Mouse (Mus musculus) intestine, embryonic 15.5 days (tissue): ENCODE results near the gene Tmprss6. TPM values are rescaled to one million over a fixed set of nuclear protein-coding genes. Genes with fewer than 3 reads are reported as not detected.

Experiments
- ATAC-seq: fragments of 200-750 bp; cut with Nextera tagmentation; 2 replicates; pipeline ENCODE4 v1.8.0; 2017; ENCODE audit warnings: moderate TSS enrichment, moderate library complexity
- H3K27ac ChIP-seq: fragments of 300-500 bp; sonication (generic); 2 replicates; pipeline ENCODE4 v1.5.1; 2015; ENCODE audit warnings: mild to moderate bottlenecking, inconsistent platforms
- H3K27me3 ChIP-seq: fragments of 300-500 bp; sonication (generic); replicated peaks from 2 replicates; pipeline ENCODE4 v1.6.1; 2015; ENCODE audit warnings: inconsistent platforms
- H3K36me3 ChIP-seq: fragments of 300-500 bp; sonication (generic); 2 replicates; pipeline ENCODE4 v1.6.1; 2015; ENCODE audit warnings: inconsistent platforms
- H3K4me1 ChIP-seq: fragments of 300-500 bp; sonication (generic); replicated peaks from 2 replicates; pipeline ENCODE4 v1.6.1; 2015; ENCODE audit warnings: inconsistent platforms
- H3K4me2 ChIP-seq: fragments of 300-500 bp; sonication (generic); replicated peaks from 2 replicates; pipeline ENCODE4 v1.6.1; 2015; ENCODE audit warnings: mild to moderate bottlenecking, inconsistent platforms
- H3K4me3 ChIP-seq: fragments of 300-500 bp; sonication (generic); replicated peaks from 2 replicates; pipeline ENCODE4 v1.5.1; 2015; ENCODE audit warnings: inconsistent platforms
- H3K9ac ChIP-seq: fragments of 300-500 bp; sonication (generic); 2 replicates; pipeline ENCODE4 v1.6.1; 2015; ENCODE audit warnings: inconsistent platforms
- H3K9me3 ChIP-seq: fragments of 300-500 bp; sonication (generic); 2 replicates; pipeline ENCODE4 v1.6.1; 2016; ENCODE audit warnings: inconsistent platforms
- whole genome bisulfite sequencing: fragments of 180-500 bp; shearing (Covaris S2); methylation state at CpG from one replicate; pipeline ENCODE4 v1.1.7; 2015; 5-methylcytosine and 5-hydroxymethylcytosine counted together
- polyA plus RNA-seq: library from polyadenylated mRNA; unstranded; fragments of >200 nt; fragmentation: Nextera tagmentation; extraction: Ambion mirVana; gene quantifications from 2 replicates; pipeline ENCODE4 v1.2.1, GENCODE M21; 2015

The Tmprss6 gene
- polyA plus RNA-seq, 1 experiment from 2014 or later, result 0.39 TPM

- WGBS, result 52% methylated on average over 7 of the region's 7 CpGs
- Histone ChIP-seq H3K36me3 (no peaks in the 10 kb centered on the region), H3K4me2 (no peak overlapping the region), H3K27ac (no peak overlapping the region), H3K27me3 (no peaks in the 10 kb centered on the region), H3K4me1 (no peaks in the 10 kb centered on the region), H3K9me3 (no peaks in the 10 kb centered on the region), H3K4me3 (no peak overlapping the region), H3K9ac (no peak overlapping the region)
- no peak for ATAC-seq
These were observed 12.4 kb downstream of the Tmprss6 start for GRCm38 (mm10) chr15:78456051-78456450.

GRCm38 (mm10) chr15:78455168-78455567, 13.3 kb downstream of the Tmprss6 start:
- 58% methylated on average over 4 of the region's 4 CpGs for WGBS
- Histone ChIP-seq H3K9ac (no peak overlapping the region), H3K36me3 (no peaks in the 10 kb centered on the region), H3K9me3 (no peaks in the 10 kb centered on the region), H3K4me2 (no peak overlapping the region), H3K27ac (no peak overlapping the region), H3K4me1 (no peaks in the 10 kb centered on the region), H3K27me3 (no peaks in the 10 kb centered on the region), H3K4me3 (no peak overlapping the region)
- no peak for ATAC-seq

GRCm38 (mm10) chr15:78452929-78453328, 15.5 kb downstream of the Tmprss6 start:
- Histone ChIP-seq H3K4me3 (no peak overlapping the region), H3K36me3 (no peaks in the 10 kb centered on the region), H3K9me3 (no peaks in the 10 kb centered on the region), H3K4me1 (peaks cover 11% of the 10 kb centered on the region; the same call in 1 of the 2 replicates), H3K27ac (no peak overlapping the region), H3K4me2 (no peak overlapping the region), H3K27me3 (no peaks in the 10 kb centered on the region), H3K9ac (no peak overlapping the region)
- WGBS, result 79% methylated on average over 3 of the region's 3 CpGs
- no peak for ATAC-seq

GRCm38 (mm10) chr15:78451201-78451600, 17.2 kb downstream of the Tmprss6 start:
- no peak for ATAC-seq
- no peaks in the 10 kb centered on the region for H3K9me3 ChIP-seq
- no peaks in the 10 kb centered on the region for H3K27me3 ChIP-seq
- H3K36me3 ChIP-seq, result no peaks in the 10 kb centered on the region
- 75% methylated on average over 2 of the region's 2 CpGs for WGBS
- no peak overlapping the region for H3K27ac ChIP-seq
- H3K4me3 ChIP-seq, result no peak overlapping the region
- H3K4me2 ChIP-seq, result no peak overlapping the region
- no peak overlapping the region for H3K9ac ChIP-seq
- H3K4me1 ChIP-seq, result peaks cover 11% of the 10 kb centered on the region; the same call in 1 of the 2 replicates

- Histone ChIP-seq H3K9me3 (no peaks in the 10 kb centered on the region), H3K27me3 (no peaks in the 10 kb centered on the region; the same call in 1 of the 2 replicates), H3K27ac (no peak overlapping the region), H3K9ac (no peak overlapping the region), H3K4me1 (peaks cover 11% of the 10 kb centered on the region; the same call in 1 of the 2 replicates), H3K4me3 (no peak overlapping the region), H3K36me3 (no peaks in the 10 kb centered on the region), H3K4me2 (no peak overlapping the region)
- 82% methylated on average over 6 of the region's 6 CpGs for WGBS
- ATAC-seq, result no peak
These were observed 18.0 kb downstream of the Tmprss6 start for GRCm38 (mm10) chr15:78450419-78450768.

GRCm38 (mm10) chr15:78449694-78450418, 18.6 kb downstream of the Tmprss6 start:
- no peak overlapping the region for H3K4me3 ChIP-seq
- H3K4me2 ChIP-seq, result no peak overlapping the region
- no peaks in the 10 kb centered on the region for H3K36me3 ChIP-seq
- no peaks in the 10 kb centered on the region for H3K9me3 ChIP-seq
- no peak for ATAC-seq
- no peak overlapping the region for H3K27ac ChIP-seq
- peaks cover 11% of the 10 kb centered on the region; the same call in 1 of the 2 replicates for H3K4me1 ChIP-seq
- no peak overlapping the region for H3K9ac ChIP-seq
- H3K27me3 ChIP-seq, result no peaks in the 10 kb centered on the region; the same call in 1 of the 2 replicates
- WGBS, result 39% methylated on average over 7 of the region's 7 CpGs

- H3K27ac ChIP-seq, result no peak overlapping the region
- H3K9ac ChIP-seq, result no peak overlapping the region
- peaks cover 11% of the 10 kb centered on the region; the same call in 1 of the 2 replicates for H3K4me1 ChIP-seq
- WGBS, result 50% methylated on average over 6 of the region's 6 CpGs
- no peak overlapping the region for H3K4me3 ChIP-seq
- no peak overlapping the region for H3K4me2 ChIP-seq
- ATAC-seq, result no peak
- H3K36me3 ChIP-seq, result no peaks in the 10 kb centered on the region
- no peaks in the 10 kb centered on the region for H3K9me3 ChIP-seq
- H3K27me3 ChIP-seq, result no peaks in the 10 kb centered on the region; the same call in 1 of the 2 replicates
These were observed 19.3 kb downstream of the Tmprss6 start for GRCm38 (mm10) chr15:78449131-78449530.

- Histone ChIP-seq H3K4me3 (peak overlapping the region; percentile 33), H3K9ac (peak overlapping the region; percentile 44), H3K27ac (peak overlapping the region; percentile 88), H3K36me3 (no peaks in the 10 kb centered on the region), H3K4me2 (peak overlapping the region; percentile 76), H3K27me3 (peaks cover under 1% of the 10 kb centered on the region; the same call in 1 of the 2 replicates), H3K4me1 (peaks cover 11% of the 10 kb centered on the region; the same call in 1 of the 2 replicates), H3K9me3 (no peaks in the 10 kb centered on the region)
- 2% methylated on average over 22 of the region's 22 CpGs for WGBS
- peak; percentile 85 for ATAC-seq
These were observed 20.5 kb downstream of the Tmprss6 start for GRCm38 (mm10) chr15:78447746-78448535.

GRCm38 (mm10) chr15:78447121-78447520, 21.3 kb downstream of the Tmprss6 start:
- no peak for ATAC-seq
- peaks cover 3% of the 10 kb centered on the region; the same call in 1 of the 2 replicates for H3K27me3 ChIP-seq
- no peak overlapping the region for H3K4me2 ChIP-seq
- no peak overlapping the region for H3K27ac ChIP-seq
- H3K9me3 ChIP-seq, result no peaks in the 10 kb centered on the region
- no peaks in the 10 kb centered on the region for H3K36me3 ChIP-seq
- H3K9ac ChIP-seq, result no peak overlapping the region
- 45% methylated on average over 7 of the region's 7 CpGs for WGBS
- H3K4me1 ChIP-seq, result peaks cover 11% of the 10 kb centered on the region; the same call in 1 of the 2 replicates
- H3K4me3 ChIP-seq, result no peak overlapping the region

- H3K36me3 ChIP-seq, result no peaks in the 10 kb centered on the region
- no peak overlapping the region for H3K9ac ChIP-seq
- no peaks in the 10 kb centered on the region for H3K9me3 ChIP-seq
- H3K4me2 ChIP-seq, result no peak overlapping the region
- 58% methylated on average over 6 of the region's 6 CpGs for WGBS
- H3K4me1 ChIP-seq, result peaks cover 8% of the 10 kb centered on the region; the same call in 1 of the 2 replicates
- no peak for ATAC-seq
- no peak overlapping the region for H3K4me3 ChIP-seq
- peaks cover 5% of the 10 kb centered on the region for H3K27me3 ChIP-seq
- H3K27ac ChIP-seq, result no peak overlapping the region
These were observed 24.6 kb downstream of the Tmprss6 start for GRCm38 (mm10) chr15:78443857-78444256.

- Histone ChIP-seq H3K36me3 (no peaks in the 10 kb centered on the region), H3K4me2 (no peak overlapping the region), H3K4me1 (peaks cover 18% of the 10 kb centered on the region), H3K27me3 (peaks cover 14% of the 10 kb centered on the region), H3K4me3 (no peak overlapping the region), H3K27ac (no peak overlapping the region), H3K9me3 (no peaks in the 10 kb centered on the region), H3K9ac (no peak overlapping the region)
- no peak for ATAC-seq
- 87% methylated on average over 19 of the region's 19 CpGs for WGBS
These were observed 26.2 kb downstream of the Tmprss6 start for GRCm38 (mm10) chr15:78442231-78442630.

GRCm38 (mm10) chr15:78438973-78439372, 29.5 kb downstream of the Tmprss6 start:
- no peak for ATAC-seq
- H3K9ac ChIP-seq, result no peak overlapping the region
- H3K9me3 ChIP-seq, result no peaks in the 10 kb centered on the region
- H3K4me3 ChIP-seq, result no peak overlapping the region
- no peak overlapping the region for H3K27ac ChIP-seq
- peaks cover 30% of the 10 kb centered on the region; the same call in 1 of the 2 replicates for H3K27me3 ChIP-seq
- WGBS, result 64% methylated on average over 9 of the region's 9 CpGs
- no peaks in the 10 kb centered on the region for H3K36me3 ChIP-seq
- H3K4me1 ChIP-seq, result peaks cover 30% of the 10 kb centered on the region
- H3K4me2 ChIP-seq, result no peak overlapping the region
